Mouse (Mus musculus) hindbrain, embryonic 13.5 days (tissue): ENCODE measurements around the gene Ctnna2. TPM values are rescaled to one million over a fixed set of nuclear protein-coding genes. Genes with fewer than 3 reads are reported as not detected.

ENCODE experiments used
- ATAC-seq: fragments of 200-750 bp; cut with Nextera tagmentation; 2 replicates; pipeline ENCODE4 v1.8.0; 2017; ENCODE audit warnings: moderate TSS enrichment; ENCODE audit not compliant: low FRiP score
- H3K27ac ChIP-seq: fragments of 300-500 bp; sonication (generic); 2 replicates; pipeline ENCODE4 v1.5.1; 2015; ENCODE audit warnings: inconsistent platforms, mild to moderate bottlenecking, moderate library complexity
- H3K27me3 ChIP-seq: fragments of 300-500 bp; sonication (generic); 2 replicates; pipeline ENCODE4 v1.6.1; 2015; ENCODE audit warnings: mild to moderate bottlenecking, inconsistent platforms
- H3K36me3 ChIP-seq: fragments of 300-500 bp; sonication (generic); 2 replicates; pipeline ENCODE4 v1.6.1; 2015; ENCODE audit warnings: mild to moderate bottlenecking, inconsistent platforms
- H3K4me1 ChIP-seq: fragments of 300-500 bp; sonication (generic); replicated peaks from 2 replicates; pipeline ENCODE4 v1.6.1; 2015; ENCODE audit warnings: inconsistent platforms
- H3K4me2 ChIP-seq: fragments of 300-500 bp; sonication (generic); 2 replicates; pipeline ENCODE4 v1.6.1; 2015; ENCODE audit warnings: inconsistent platforms, mild to moderate bottlenecking, moderate library complexity
- H3K4me3 ChIP-seq: fragments of 300-500 bp; sonication (generic); 2 replicates; pipeline ENCODE4 v1.5.1; 2015; ENCODE audit warnings: mild to moderate bottlenecking, inconsistent platforms
- H3K9ac ChIP-seq: fragments of 300-500 bp; sonication (generic); 2 replicates; pipeline ENCODE4 v1.6.1; 2015; ENCODE audit warnings: mild to moderate bottlenecking, inconsistent platforms
- H3K9me3 ChIP-seq: fragments of 300-500 bp; sonication (generic); 2 replicates; pipeline ENCODE4 v1.6.1; 2016; ENCODE audit warnings: inconsistent platforms
- WGBS: fragments of 180-500 bp; shearing (Covaris S2); methylation state at CpG from one replicate; pipeline ENCODE4 v1.1.7; 2015; 5-methylcytosine and 5-hydroxymethylcytosine counted together
- polyA plus RNA-seq: library from polyadenylated mRNA; unstranded; fragments of >200 nt; fragmentation: Nextera tagmentation; extraction: Ambion mirVana; gene quantifications from 2 replicates; pipeline ENCODE4 v1.2.1, GENCODE M21; 2015

Ctnna2 gene
- polyA plus RNA-seq, 1 experiment from 2014 or later, result 136 TPM

GRCm38 (mm10) chr6:77291415-77291814 lies 688.1 kb downstream of the Ctnna2 start:
- WGBS, result 50% methylated on average over 6 of the region's 6 CpGs
- Histone ChIP-seq H3K36me3 (no peaks in the 10 kb centered on the region), H3K4me1 (peaks cover 14% of the 10 kb centered on the region), H3K4me2 (no peak overlapping the region), H3K27me3 (no peaks in the 10 kb centered on the region), H3K9ac (no peak overlapping the region), H3K9me3 (no peaks in the 10 kb centered on the region), H3K4me3 (no peak overlapping the region), H3K27ac (peak overlapping the region; percentile 64)
- 0 out of 2 replicates have a peak, but pooled peaks have one; percentile 43 for ATAC-seq

GRCm38 (mm10) chr6:77288402-77288801 lies 691.1 kb downstream of the Ctnna2 start:
- Histone ChIP-seq H3K4me2 (no peak overlapping the region), H3K9me3 (no peaks in the 10 kb centered on the region), H3K4me1 (peaks cover 14% of the 10 kb centered on the region), H3K36me3 (no peaks in the 10 kb centered on the region), H3K27me3 (no peaks in the 10 kb centered on the region), H3K27ac (no peak overlapping the region), H3K9ac (no peak overlapping the region), H3K4me3 (no peak overlapping the region)
- no peak for ATAC-seq

- no peaks in the 10 kb centered on the region for H3K9me3 ChIP-seq
- no peak overlapping the region for H3K9ac ChIP-seq
- peaks cover 11% of the 10 kb centered on the region for H3K4me1 ChIP-seq
- no peaks in the 10 kb centered on the region for H3K36me3 ChIP-seq
- no peak for ATAC-seq
- no peak overlapping the region for H3K4me2 ChIP-seq
- no peak overlapping the region for H3K4me3 ChIP-seq
- H3K27ac ChIP-seq, result no peak overlapping the region
- WGBS, result 88% methylated on average over 5 of the region's 5 CpGs
- H3K27me3 ChIP-seq, result no peaks in the 10 kb centered on the region
Observed at GRCm38 (mm10) chr6:77286317-77286716, 693.2 kb downstream of the Ctnna2 start.

GRCm38 (mm10) chr6:77278794-77279193 lies 700.7 kb downstream of the Ctnna2 start:
- no peak overlapping the region for H3K4me3 ChIP-seq
- H3K27ac ChIP-seq, result no peak overlapping the region
- no peak overlapping the region for H3K9ac ChIP-seq
- no peaks in the 10 kb centered on the region for H3K9me3 ChIP-seq
- no peak overlapping the region for H3K4me2 ChIP-seq
- H3K27me3 ChIP-seq, result no peaks in the 10 kb centered on the region
- H3K36me3 ChIP-seq, result no peaks in the 10 kb centered on the region
- no peak for ATAC-seq
- no peaks in the 10 kb centered on the region for H3K4me1 ChIP-seq
- WGBS, result 76% methylated on average over 5 of the region's 5 CpGs

- no peak overlapping the region for H3K27ac ChIP-seq
- no peaks in the 10 kb centered on the region for H3K36me3 ChIP-seq
- H3K9ac ChIP-seq, result no peak overlapping the region
- no peaks in the 10 kb centered on the region for H3K27me3 ChIP-seq
- no peak for ATAC-seq
- H3K9me3 ChIP-seq, result no peaks in the 10 kb centered on the region
- H3K4me3 ChIP-seq, result no peak overlapping the region
- 76% methylated on average over 3 of the region's 3 CpGs for WGBS
- H3K4me2 ChIP-seq, result no peak overlapping the region
- no peaks in the 10 kb centered on the region for H3K4me1 ChIP-seq
Observed at GRCm38 (mm10) chr6:77265163-77265562, 714.3 kb downstream of the Ctnna2 start.

- no peaks in the 10 kb centered on the region for H3K27me3 ChIP-seq
- no peak overlapping the region for H3K27ac ChIP-seq
- no peak overlapping the region for H3K4me2 ChIP-seq
- ATAC-seq, result no peak
- no peaks in the 10 kb centered on the region for H3K9me3 ChIP-seq
- no peak overlapping the region for H3K4me3 ChIP-seq
- H3K36me3 ChIP-seq, result no peaks in the 10 kb centered on the region
- H3K9ac ChIP-seq, result no peak overlapping the region
- no peaks in the 10 kb centered on the region for H3K4me1 ChIP-seq
- 43% methylated on average over 7 of the region's 7 CpGs for WGBS
Observed at GRCm38 (mm10) chr6:77257358-77258105, 722.0 kb downstream of the Ctnna2 start.

- ATAC-seq, result no peak
Observed at GRCm38 (mm10) chr6:77256348-77256747, 723.2 kb downstream of the Ctnna2 start.

GRCm38 (mm10) chr6:77253480-77253879 lies 726.0 kb downstream of the Ctnna2 start:
- H3K9me3 ChIP-seq, result no peaks in the 10 kb centered on the region
- peaks cover 8% of the 10 kb centered on the region for H3K4me1 ChIP-seq
- H3K27me3 ChIP-seq, result no peaks in the 10 kb centered on the region
- no peak overlapping the region for H3K4me3 ChIP-seq
- H3K36me3 ChIP-seq, result no peaks in the 10 kb centered on the region
- 73% methylated on average over 5 of the region's 5 CpGs for WGBS
- H3K4me2 ChIP-seq, result no peak overlapping the region
- no peak overlapping the region for H3K9ac ChIP-seq
- H3K27ac ChIP-seq, result no peak overlapping the region
- ATAC-seq, result no peak

More at GRCm38 (mm10) chr6:77256348-77256747, 723.2 kb downstream of the Ctnna2 start:
- Histone ChIP-seq H3K9ac (no peak overlapping the region), H3K4me2 (no peak overlapping the region), H3K9me3 (no peaks in the 10 kb centered on the region), H3K27ac (no peak overlapping the region), H3K36me3 (no peaks in the 10 kb centered on the region), H3K4me3 (no peak overlapping the region), H3K4me1 (no peaks in the 10 kb centered on the region), H3K27me3 (no peaks in the 10 kb centered on the region)
- 88% methylated on average over 4 of the region's 4 CpGs for WGBS

- H3K4me1 ChIP-seq, result peaks cover 31% of the 10 kb centered on the region
- peak overlapping the region; percentile 84 for H3K9ac ChIP-seq
- H3K27me3 ChIP-seq, result peaks cover 9% of the 10 kb centered on the region
- H3K9me3 ChIP-seq, result no peaks in the 10 kb centered on the region
- under 1% methylated on average over 43 of the region's 43 CpGs for WGBS
- peak overlapping the region; percentile 60 for H3K4me3 ChIP-seq
- H3K36me3 ChIP-seq, result no peaks in the 10 kb centered on the region
- peak overlapping the region; percentile 95 for H3K4me2 ChIP-seq
- H3K27ac ChIP-seq, result peak overlapping the region; percentile 93
- ATAC-seq, result peak; percentile 76
Observed at GRCm38 (mm10) chr6:77243541-77244231, 735.8 kb downstream of the Ctnna2 start.

- H3K9me3 ChIP-seq, result no peaks in the 10 kb centered on the region
- H3K9ac ChIP-seq, result peak within 1 kb of the TSS; percentile 84
- H3K4me1 ChIP-seq, result peaks cover 28% of the 10 kb centered on the region
- peak within 1 kb of the TSS; percentile 95 for H3K4me2 ChIP-seq
- H3K4me3 ChIP-seq, result peak within 1 kb of the TSS; percentile 60
- H3K27ac ChIP-seq, result peak within 1 kb of the TSS; percentile 93
- no peaks in the 10 kb centered on the region for H3K36me3 ChIP-seq
- peak; percentile 90 for ATAC-seq
- peaks cover 9% of the 10 kb centered on the region for H3K27me3 ChIP-seq
- WGBS, result under 1% methylated on average over 53 of the region's 53 CpGs
Observed at GRCm38 (mm10) chr6:77242601-77243406, 736.7 kb downstream of the Ctnna2 start, which contains the start of gene Lrrtm1. TSS of gene Lrrtm1 (plus strand) at chr6:77242689.

- no peak for ATAC-seq
- whole genome bisulfite sequencing, result 44% methylated on average over 1 of the region's 1 CpGs
Observed at GRCm38 (mm10) chr6:77240426-77240825, 739.1 kb downstream of the Ctnna2 start.

More at GRCm38 (mm10) chr6:77240426-77240825, 739.1 kb downstream of the Ctnna2 start:
- H3K27ac ChIP-seq, result no peak overlapping the region
- H3K4me2 ChIP-seq, result no peak overlapping the region
- H3K36me3 ChIP-seq, result no peaks in the 10 kb centered on the region
- H3K27me3 ChIP-seq, result peaks cover 9% of the 10 kb centered on the region
- no peaks in the 10 kb centered on the region for H3K9me3 ChIP-seq
- H3K4me1 ChIP-seq, result peaks cover 21% of the 10 kb centered on the region
- H3K4me3 ChIP-seq, result no peak overlapping the region
- no peak overlapping the region for H3K9ac ChIP-seq
